Mouse (Mus musculus): Measurements from ENCODE around the gene Capzb. TPM values are rescaled to one million over a fixed set of nuclear protein-coding genes. Genes with fewer than 3 reads are reported as not detected.
A peak's percentile ranks its signal among the peaks of the same experiment; 100 is the strongest.

Gene Capzb
- polyA plus RNA-seq, 1 experiment from 2014 or later = 401 TPM

DNA sequence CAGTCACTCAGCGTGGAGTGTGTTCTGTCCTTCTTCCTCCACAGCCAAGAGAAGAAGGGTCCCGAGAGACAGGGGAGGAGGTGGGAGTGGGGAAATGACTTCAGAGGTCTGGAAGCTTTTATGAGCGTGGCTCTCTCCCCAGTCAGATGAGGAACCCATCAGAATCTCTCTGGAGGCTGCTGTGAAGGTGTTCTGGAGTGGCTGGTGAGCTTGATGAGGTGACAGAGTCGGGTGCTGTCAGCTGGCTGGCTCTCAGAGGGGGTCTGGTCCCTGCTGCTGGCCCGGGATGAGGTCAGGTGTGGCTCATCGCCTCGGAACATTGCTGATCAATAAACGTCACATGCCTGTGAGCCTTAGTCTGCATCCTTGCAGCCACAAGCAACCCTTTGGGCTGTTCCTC lies 25.6 kb upstream of the Capzb start:
- no peak for DNase-seq (ENCODE audit: low spot score)
- no peak overlapping the region for H3K4me2 ChIP-seq (replicated peaks; ENCODE audit: low read depth, low read length)
- no peaks in the 10 kb centered on the region for H3K27me3 ChIP-seq (replicated peaks; ENCODE audit: insufficient read depth, low read length)
- H3K9me3 ChIP-seq (ENCODE audit: low read length) = no peaks in the 10 kb centered on the region
- no peak overlapping the region for H3K9ac ChIP-seq (replicated peaks; ENCODE audit: low read depth)
- H3K36me3 ChIP-seq (ENCODE audit: insufficient read depth, low read length) = no peaks in the 10 kb centered on the region
- H3K27ac ChIP-seq (ENCODE audit: low read length) = no peak overlapping the region
- no peak overlapping the region for H3K4me3 ChIP-seq (ENCODE audit: low read depth, low read length)
- 51% methylated on average over 8 of the region's 8 CpGs for WGBS
- H3K4me1 ChIP-seq (ENCODE audit: insufficient read depth, low read depth, low read length) = no peaks in the 10 kb centered on the region; the same call in 1 of the 2 replicates
- no peak for TF ChIP-seq CTCF (IDR thresholded peaks at IDR 0.05)
- TF ChIP-seq EP300 (IDR thresholded peaks at IDR 0.05) = no peak
- no peak for ATAC-seq

DNA sequence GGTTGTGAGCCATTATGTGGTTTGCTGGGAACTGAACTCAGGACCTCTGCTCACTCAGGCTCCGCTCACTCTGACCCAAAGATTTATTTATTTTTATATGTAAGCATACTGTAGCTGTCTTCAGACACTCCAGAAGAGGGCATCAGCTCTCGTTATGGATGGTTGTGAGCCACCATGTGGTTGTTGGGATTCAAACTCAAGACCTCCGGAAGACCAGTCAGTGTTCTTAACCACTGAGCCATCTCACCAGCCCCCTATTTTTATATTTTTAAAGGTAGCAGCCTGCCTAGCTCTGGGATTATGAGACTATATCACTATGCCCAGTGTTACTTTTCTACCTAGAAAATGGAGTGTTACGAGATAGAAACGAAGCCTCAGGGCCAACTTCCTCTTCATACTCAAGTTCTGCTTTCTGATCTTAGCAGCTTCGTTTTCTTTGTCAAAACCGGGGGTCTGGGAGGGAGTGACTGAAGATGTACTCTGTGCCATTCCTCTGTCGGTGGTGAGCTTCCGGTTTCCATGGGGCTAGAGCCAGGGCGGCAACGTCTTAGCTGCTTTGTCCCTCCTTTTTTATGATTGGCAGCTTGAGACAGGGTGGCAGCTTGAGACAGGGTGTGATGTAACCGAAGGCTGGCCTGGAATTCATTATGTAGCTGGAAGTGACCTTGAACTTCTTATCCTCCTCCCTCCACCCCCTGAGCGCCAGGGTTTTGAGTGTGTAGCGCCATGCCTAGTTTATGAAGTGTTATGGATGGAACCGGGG lies 23.5 kb upstream of the Capzb start:
- H3K9ac ChIP-seq (replicated peaks; ENCODE audit: low read depth) = no peak overlapping the region
- H3K9me3 ChIP-seq (ENCODE audit: low read length) = no peaks in the 10 kb centered on the region
- TF ChIP-seq CTCF (IDR thresholded peaks at IDR 0.05) (peak; percentile 44), EP300 (IDR thresholded peaks at IDR 0.05) (no peak)
- H3K4me3 ChIP-seq (ENCODE audit: low read depth, low read length) = no peak overlapping the region
- peak overlapping the region; percentile 57; the same call in 1 of the 2 replicates for H3K27ac ChIP-seq (ENCODE audit: low read length)
- H3K27me3 ChIP-seq (replicated peaks; ENCODE audit: insufficient read depth, low read length) = no peaks in the 10 kb centered on the region
- DNase-seq (ENCODE audit: low spot score) = peak; percentile 92
- WGBS = 40% methylated on average over 15 of the region's 15 CpGs
- peak; percentile 92 for ATAC-seq
- no peaks in the 10 kb centered on the region for H3K36me3 ChIP-seq (ENCODE audit: insufficient read depth, low read length)
- no peak overlapping the region for H3K4me2 ChIP-seq (replicated peaks; ENCODE audit: low read depth, low read length)
- no peaks in the 10 kb centered on the region; the same call in 1 of the 2 replicates for H3K4me1 ChIP-seq (ENCODE audit: insufficient read depth, low read depth, low read length)

DNA sequence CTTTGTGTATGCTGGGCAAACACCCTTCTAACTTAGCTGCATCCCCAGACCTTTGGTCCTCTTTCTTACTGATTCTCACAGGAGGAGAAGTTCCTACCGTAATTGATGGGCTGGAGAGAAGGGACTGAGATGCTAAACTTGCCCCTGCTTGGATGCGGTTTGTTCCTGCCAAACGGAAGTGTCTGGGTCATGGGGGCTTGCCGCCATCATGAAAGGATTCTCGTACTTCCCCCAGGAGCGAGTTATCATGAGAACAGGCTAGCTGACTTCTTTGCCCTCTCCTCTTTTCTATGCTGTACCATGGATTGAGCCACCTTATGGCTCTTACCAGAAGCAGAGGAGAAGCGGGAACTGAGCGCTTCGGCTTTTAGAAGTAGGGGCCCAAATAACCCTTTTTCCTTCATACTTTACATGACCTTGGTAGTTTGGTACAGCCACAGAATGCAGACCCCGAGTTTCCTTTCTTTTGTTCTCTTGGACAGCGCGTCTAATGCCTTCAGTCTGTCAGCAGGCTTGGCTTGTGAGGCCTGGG lies 22.9 kb upstream of the Capzb start:
- no peaks in the 10 kb centered on the region for H3K27me3 ChIP-seq (replicated peaks; ENCODE audit: insufficient read depth, low read length)
- H3K4me3 ChIP-seq (ENCODE audit: low read depth, low read length) = no peak overlapping the region
- ATAC-seq (no peak), DNase-seq (ENCODE audit: low spot score) (no peak)
- H3K36me3 ChIP-seq (ENCODE audit: insufficient read depth, low read length) = no peaks in the 10 kb centered on the region
- no peaks in the 10 kb centered on the region; the same call in 1 of the 2 replicates for H3K4me1 ChIP-seq (ENCODE audit: insufficient read depth, low read depth, low read length)
- no peaks in the 10 kb centered on the region for H3K9me3 ChIP-seq (ENCODE audit: low read length)
- H3K9ac ChIP-seq (replicated peaks; ENCODE audit: low read depth) = no peak overlapping the region
- TF ChIP-seq EP300 (IDR thresholded peaks at IDR 0.05) (no peak), CTCF (IDR thresholded peaks at IDR 0.05) (no peak)
- no peak overlapping the region for H3K4me2 ChIP-seq (replicated peaks; ENCODE audit: low read depth, low read length)
- WGBS = 56% methylated on average over 12 of the region's 12 CpGs
- H3K27ac ChIP-seq (ENCODE audit: low read length) = peak overlapping the region; percentile 57; the same call in 1 of the 2 replicates

- Histone ChIP-seq H3K4me2 (replicated peaks; ENCODE audit: low read depth, low read length) (peak overlapping the region; percentile 34), H3K27ac (ENCODE audit: low read length) (peak overlapping the region; percentile 74), H3K4me3 (ENCODE audit: low read depth, low read length) (no peak overlapping the region), H3K27me3 (replicated peaks; ENCODE audit: insufficient read depth, low read length) (no peaks in the 10 kb centered on the region), H3K36me3 (ENCODE audit: insufficient read depth, low read length) (no peaks in the 10 kb centered on the region), H3K9me3 (ENCODE audit: low read length) (no peaks in the 10 kb centered on the region), H3K4me1 (ENCODE audit: insufficient read depth, low read depth, low read length) (no peaks in the 10 kb centered on the region; the same call in 1 of the 2 replicates), H3K9ac (replicated peaks; ENCODE audit: low read depth) (no peak overlapping the region)
- TF ChIP-seq EP300 (IDR thresholded peaks at IDR 0.05) (no peak), CTCF (IDR thresholded peaks at IDR 0.05) (no peak)
- WGBS = 32% methylated on average over 20 of the region's 20 CpGs
- DNase-seq (ENCODE audit: low spot score) = peak; percentile 80
- peak; percentile 66 for ATAC-seq
Observed at GRCm38 (mm10) chr4:139175061-139175971, 17.4 kb upstream of the Capzb start.

DNA sequence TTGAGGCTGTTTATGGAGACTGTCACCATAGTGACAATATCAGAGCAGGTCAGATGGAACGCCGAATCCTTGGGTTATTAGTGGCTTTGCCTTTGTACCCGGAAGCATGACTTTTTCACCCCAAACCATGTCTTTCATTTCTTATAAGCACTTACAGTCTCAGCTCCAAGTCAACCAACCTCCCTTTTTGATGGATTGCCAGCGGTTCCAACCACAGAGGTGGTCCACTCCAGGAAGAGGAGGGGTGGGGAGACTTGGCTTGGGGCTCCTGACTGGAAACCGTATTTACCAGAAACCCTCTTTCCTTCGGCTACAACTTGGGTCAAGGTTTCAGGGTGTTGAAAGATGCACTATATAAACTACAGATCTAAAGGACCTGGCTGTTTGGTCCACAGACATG lies 16.7 kb upstream of the Capzb start:
- peak; percentile 83 for DNase-seq (ENCODE audit: low spot score)
- no peaks in the 10 kb centered on the region for H3K9me3 ChIP-seq (ENCODE audit: low read length)
- no peaks in the 10 kb centered on the region for H3K27me3 ChIP-seq (replicated peaks; ENCODE audit: insufficient read depth, low read length)
- ATAC-seq = peak; percentile 57
- no peak overlapping the region for H3K9ac ChIP-seq (replicated peaks; ENCODE audit: low read depth)
- no peaks in the 10 kb centered on the region; the same call in 1 of the 2 replicates for H3K4me1 ChIP-seq (ENCODE audit: insufficient read depth, low read depth, low read length)
- H3K36me3 ChIP-seq (ENCODE audit: insufficient read depth, low read length) = no peaks in the 10 kb centered on the region
- H3K4me2 ChIP-seq (replicated peaks; ENCODE audit: low read depth, low read length) = peak overlapping the region; percentile 34
- WGBS = 26% methylated on average over 6 of the region's 6 CpGs
- H3K27ac ChIP-seq (ENCODE audit: low read length) = peak overlapping the region; percentile 74
- TF ChIP-seq CTCF (IDR thresholded peaks at IDR 0.05) = no peak
- peak; percentile 56 for TF ChIP-seq EP300 (IDR thresholded peaks at IDR 0.05)
- no peak overlapping the region for H3K4me3 ChIP-seq (ENCODE audit: low read depth, low read length)

- no peaks in the 10 kb centered on the region; the same call in 1 of the 2 replicates for H3K4me1 ChIP-seq (ENCODE audit: insufficient read depth, low read depth, low read length)
- no peak overlapping the region for H3K4me3 ChIP-seq (ENCODE audit: low read depth, low read length)
- WGBS = 95% methylated on average over 3 of the region's 3 CpGs
- H3K36me3 ChIP-seq (ENCODE audit: insufficient read depth, low read length) = no peaks in the 10 kb centered on the region
- DNase-seq (ENCODE audit: low spot score) = no peak
- ATAC-seq = no peak
- H3K4me2 ChIP-seq (replicated peaks; ENCODE audit: low read depth, low read length) = no peak overlapping the region
- H3K27me3 ChIP-seq (replicated peaks; ENCODE audit: insufficient read depth, low read length) = no peaks in the 10 kb centered on the region
- no peak for TF ChIP-seq EP300 (IDR thresholded peaks at IDR 0.05)
- peak; percentile 65 for TF ChIP-seq CTCF (IDR thresholded peaks at IDR 0.05)
- H3K9me3 ChIP-seq (ENCODE audit: low read length) = no peaks in the 10 kb centered on the region
- H3K27ac ChIP-seq (ENCODE audit: low read length) = no peak overlapping the region
- H3K9ac ChIP-seq (replicated peaks; ENCODE audit: low read depth) = no peak overlapping the region
Observed at GRCm38 (mm10) chr4:139177921-139178320, 14.8 kb upstream of the Capzb start.

Measured in lung, postnatal 0 days (tissue).